Mouse (Mus musculus): ENCODE results near the gene Cmss1. TPM values are rescaled to one million over a fixed set of nuclear protein-coding genes. Genes with fewer than 3 reads are reported as not detected.

Cmss1 gene
- total RNA-seq, 2 experiments from 2014 or later, result 18.5 to 19.1 TPM

- no peak for DNase-seq (ENCODE audit: low spot score in 2 of 2)
- intact Hi-C loops (cut with DNase I), result no loop called here
Observed at GRCm38 (mm10) chr16:57484043-57484795, 122.4 kb downstream of the Cmss1 start.

- intact Hi-C loops (cut with DNase I), result no loop called here
- DNase-seq (ENCODE audit: low spot score in 2 of 2), result no peak
Observed at GRCm38 (mm10) chr16:57483503-57483902, 123.2 kb downstream of the Cmss1 start.

GRCm38 (mm10) chr16:57482911-57483310, 123.8 kb downstream of the Cmss1 start:
- no peak for DNase-seq (ENCODE audit: low spot score in 2 of 2)
- intact Hi-C loops (cut with DNase I), result no loop called here

- DNase-seq (ENCODE audit: low spot score in 2 of 2), result no peak
- intact Hi-C loops (cut with DNase I), result no loop called here
Observed at GRCm38 (mm10) chr16:57482264-57482663, 124.4 kb downstream of the Cmss1 start.

- intact Hi-C loops (cut with DNase I), result no loop called here
Observed at GRCm38 (mm10) chr16:57479776-57480175, 126.9 kb downstream of the Cmss1 start.

GRCm38 (mm10) chr16:57478451-57478850, 128.2 kb downstream of the Cmss1 start:
- intact Hi-C loops (cut with DNase I), result no loop called here
- DNase-seq (ENCODE audit: low spot score in 2 of 2), result no peak

More at GRCm38 (mm10) chr16:57479776-57480175, 126.9 kb downstream of the Cmss1 start:
- no peak for DNase-seq (ENCODE audit: low spot score in 2 of 2)

- DNase-seq (ENCODE audit: low spot score in 2 of 2), result no peak
- intact Hi-C loops (cut with DNase I), result no loop called here
Observed at GRCm38 (mm10) chr16:57473415-57474085, 133.1 kb downstream of the Cmss1 start.

GRCm38 (mm10) chr16:57471071-57471470, 135.6 kb downstream of the Cmss1 start:
- DNase-seq (ENCODE audit: low spot score in 2 of 2), result no peak
- intact Hi-C loops (cut with DNase I), result no loop called here

- no peak for DNase-seq (ENCODE audit: low spot score in 2 of 2)
- intact Hi-C loops (cut with DNase I), result no loop called here
Observed at GRCm38 (mm10) chr16:57470286-57470830, 136.3 kb downstream of the Cmss1 start.

GRCm38 (mm10) chr16:57469869-57470268, 136.8 kb downstream of the Cmss1 start:
- intact Hi-C loops (cut with DNase I), result no loop called here

GRCm38 (mm10) chr16:57469301-57469700, 137.4 kb downstream of the Cmss1 start:
- intact Hi-C loops (cut with DNase I), result no loop called here

More at GRCm38 (mm10) chr16:57469869-57470268, 136.8 kb downstream of the Cmss1 start:
- DNase-seq (ENCODE audit: low spot score in 2 of 2), result no peak

GRCm38 (mm10) chr16:57465386-57465913, 141.2 kb downstream of the Cmss1 start:
- intact Hi-C loops (cut with DNase I), result no loop called here

More at GRCm38 (mm10) chr16:57469301-57469700, 137.4 kb downstream of the Cmss1 start:
- DNase-seq (ENCODE audit: low spot score in 2 of 2), result no peak

GRCm38 (mm10) chr16:57456003-57456402, 150.7 kb downstream of the Cmss1 start:
- intact Hi-C loops (cut with DNase I), result no loop called here
- DNase-seq (ENCODE audit: low spot score in 2 of 2), result no peak

More at GRCm38 (mm10) chr16:57465386-57465913, 141.2 kb downstream of the Cmss1 start:
- no peak for DNase-seq (ENCODE audit: low spot score in 2 of 2)

- intact Hi-C loops (cut with DNase I), result no loop called here
- DNase-seq (ENCODE audit: low spot score in 2 of 2), result no peak
Observed at GRCm38 (mm10) chr16:57455573-57455972, 151.1 kb downstream of the Cmss1 start.

GRCm38 (mm10) chr16:57454106-57454763, 152.4 kb downstream of the Cmss1 start:
- DNase-seq (ENCODE audit: low spot score in 2 of 2), result no peak
- intact Hi-C loops (cut with DNase I), result no loop called here

- no peak for DNase-seq (ENCODE audit: low spot score in 2 of 2)
- intact Hi-C loops (cut with DNase I), result no loop called here
Observed at GRCm38 (mm10) chr16:57453009-57453408, 153.7 kb downstream of the Cmss1 start.

- intact Hi-C loops (cut with DNase I), result no loop called here
- DNase-seq (ENCODE audit: low spot score in 2 of 2), result no peak
Observed at GRCm38 (mm10) chr16:57445096-57446094, 161.3 kb downstream of the Cmss1 start.

GRCm38 (mm10) chr16:57440706-57441437, 165.8 kb downstream of the Cmss1 start:
- DNase-seq (ENCODE audit: low spot score in 2 of 2), result no peak

More at GRCm38 (mm10) chr16:57440706-57441437, 165.8 kb downstream of the Cmss1 start:
- intact Hi-C loops (cut with DNase I), result no loop called here
